Mouse (Mus musculus) embryonic facial prominence, embryonic 10.5 days (tissue): ENCODE results near the gene Edn2. TPM values are rescaled to one million over a fixed set of nuclear protein-coding genes. Genes with fewer than 3 reads are reported as not detected.

Source experiments
- DNase-seq: peaks from one replicate; pipeline ENCODE4 v3.0.0-alpha.2; 2017; ENCODE audit warnings: low spot score
- H3K27ac ChIP-seq: fragments of 300-500 bp; sonication (generic); replicated peaks from 2 replicates; pipeline ENCODE4 v1.5.1; 2016; ENCODE audit warnings: mild to moderate bottlenecking
- H3K27me3 ChIP-seq: fragments of 300-500 bp; sonication (generic); replicated peaks from 2 replicates; pipeline ENCODE4 v1.6.1; 2016; ENCODE audit warnings: low read depth, mild to moderate bottlenecking; ENCODE audit not compliant: poor library complexity, severe bottlenecking
- H3K36me3 ChIP-seq: fragments of 300-500 bp; sonication (generic); replicated peaks from 2 replicates; pipeline ENCODE4 v1.6.1; 2016; ENCODE audit warnings: mild to moderate bottlenecking, moderate library complexity
- H3K4me1 ChIP-seq: fragments of 300-500 bp; sonication (generic); 2 replicates; pipeline ENCODE4 v1.6.1; 2016
- H3K4me3 ChIP-seq: fragments of 300-500 bp; sonication (generic); 2 replicates; pipeline ENCODE4 v1.5.1; 2016; ENCODE audit warnings: mild to moderate bottlenecking, moderate library complexity
- H3K9me3 ChIP-seq: fragments of 300-500 bp; sonication (generic); 2 replicates; pipeline ENCODE4 v1.6.1; 2016; ENCODE audit warnings: mild to moderate bottlenecking
- WGBS: fragments of 180-500 bp; shearing (Covaris S2); methylation state at CpG from one replicate; pipeline ENCODE4 v1.1.7; 2016; 5-methylcytosine and 5-hydroxymethylcytosine counted together
- polyA plus RNA-seq: library from polyadenylated mRNA; unstranded; fragments of >200 nt; fragmentation: Nextera tagmentation; extraction: Ambion mirVana; gene quantifications from 2 replicates; pipeline ENCODE4 v1.2.1, GENCODE M21; 2016

Gene Edn2
- polyA plus RNA-seq, 1 experiment from 2014 or later, result not detected

- DNase-seq, result no peak
- WGBS, result 69% methylated on average over 11 of the region's 11 CpGs
Measured at GRCm38 (mm10) chr4:120163242-120163641, 2.2 kb downstream of the Edn2 start.

DNA sequence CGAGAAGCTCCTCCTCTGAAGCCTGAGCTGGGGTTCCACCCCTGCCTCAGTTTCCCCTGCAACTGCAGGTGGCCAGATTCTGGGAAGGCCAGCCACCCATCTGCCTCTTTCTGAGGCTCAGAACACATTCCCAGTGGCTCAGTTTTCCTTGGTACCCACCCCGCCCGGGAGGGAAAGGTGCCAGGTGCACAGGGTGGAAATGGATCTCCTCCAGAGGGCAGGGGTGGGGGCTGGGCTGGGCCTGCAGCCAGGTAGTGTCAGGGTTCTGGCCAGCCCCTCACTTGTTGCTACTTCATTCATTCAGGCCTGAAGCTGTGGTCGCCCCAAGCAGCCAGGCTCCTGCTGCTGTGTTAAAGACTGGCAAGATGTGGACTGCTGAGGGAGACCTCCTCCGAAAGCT, 3.3 kb downstream of the Edn2 start:
- H3K9me3 ChIP-seq, result no peaks in the 10 kb centered on the region
- H3K4me3 ChIP-seq, result no peak overlapping the region
- H3K27ac ChIP-seq, result no peak overlapping the region
- H3K4me1 ChIP-seq, result peaks cover 16% of the 10 kb centered on the region
- H3K27me3 ChIP-seq, result peaks cover 39% of the 10 kb centered on the region
- DNase-seq, result no peak
- H3K36me3 ChIP-seq, result no peaks in the 10 kb centered on the region
- 84% methylated on average over 5 of the region's 5 CpGs for WGBS

More at GRCm38 (mm10) chr4:120163242-120163641, 2.2 kb downstream of the Edn2 start:
- no peaks in the 10 kb centered on the region for H3K9me3 ChIP-seq
- no peaks in the 10 kb centered on the region for H3K36me3 ChIP-seq
- peaks cover 19% of the 10 kb centered on the region for H3K4me1 ChIP-seq
- H3K4me3 ChIP-seq, result no peak overlapping the region
- 0 out of 2 replicates have a peak overlapping the region, but pooled peaks have one; percentile 2 for H3K27ac ChIP-seq
- H3K27me3 ChIP-seq, result peaks cover 39% of the 10 kb centered on the region

- no peak for DNase-seq
- H3K36me3 ChIP-seq, result no peaks in the 10 kb centered on the region
Measured at GRCm38 (mm10) chr4:120167778-120168177, 6.8 kb downstream of the Edn2 start.

DNA sequence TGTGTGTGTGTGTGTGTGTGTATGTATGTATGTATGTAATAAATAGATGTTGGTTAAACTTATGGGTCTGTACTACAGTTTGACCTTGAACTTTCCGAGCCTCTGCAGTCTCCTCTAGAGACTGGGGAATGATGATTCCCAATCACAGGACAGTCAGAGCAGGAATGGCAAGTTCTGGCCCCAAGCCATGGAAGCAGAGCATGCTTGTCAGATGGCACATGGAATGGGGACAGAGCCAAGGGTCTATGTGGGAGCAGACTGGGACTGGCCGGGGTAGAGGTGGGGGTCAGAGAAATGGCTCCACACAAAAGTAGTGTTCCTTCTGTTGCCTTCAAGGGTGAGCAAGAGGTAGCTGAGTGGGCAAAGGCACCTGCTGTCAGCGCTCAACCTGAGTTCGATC, 7.3 kb downstream of the Edn2 start:
- Histone ChIP-seq H3K4me3 (no peak overlapping the region), H3K9me3 (no peaks in the 10 kb centered on the region), H3K36me3 (no peaks in the 10 kb centered on the region), H3K27me3 (peaks cover 3% of the 10 kb centered on the region; the same call in 1 of the 2 replicates), H3K4me1 (peaks cover 20% of the 10 kb centered on the region), H3K27ac (no peak overlapping the region)
- 87% methylated on average over 4 of the region's 4 CpGs for WGBS
- no peak for DNase-seq

More at GRCm38 (mm10) chr4:120167778-120168177, 6.8 kb downstream of the Edn2 start:
- no peak overlapping the region for H3K4me3 ChIP-seq
- no peak overlapping the region for H3K27ac ChIP-seq
- H3K9me3 ChIP-seq, result no peaks in the 10 kb centered on the region
- 90% methylated on average over 6 of the region's 6 CpGs for whole genome bisulfite sequencing
- peaks cover 22% of the 10 kb centered on the region for H3K4me1 ChIP-seq
- H3K27me3 ChIP-seq, result peaks cover 9% of the 10 kb centered on the region; the same call in 1 of the 2 replicates

DNA sequence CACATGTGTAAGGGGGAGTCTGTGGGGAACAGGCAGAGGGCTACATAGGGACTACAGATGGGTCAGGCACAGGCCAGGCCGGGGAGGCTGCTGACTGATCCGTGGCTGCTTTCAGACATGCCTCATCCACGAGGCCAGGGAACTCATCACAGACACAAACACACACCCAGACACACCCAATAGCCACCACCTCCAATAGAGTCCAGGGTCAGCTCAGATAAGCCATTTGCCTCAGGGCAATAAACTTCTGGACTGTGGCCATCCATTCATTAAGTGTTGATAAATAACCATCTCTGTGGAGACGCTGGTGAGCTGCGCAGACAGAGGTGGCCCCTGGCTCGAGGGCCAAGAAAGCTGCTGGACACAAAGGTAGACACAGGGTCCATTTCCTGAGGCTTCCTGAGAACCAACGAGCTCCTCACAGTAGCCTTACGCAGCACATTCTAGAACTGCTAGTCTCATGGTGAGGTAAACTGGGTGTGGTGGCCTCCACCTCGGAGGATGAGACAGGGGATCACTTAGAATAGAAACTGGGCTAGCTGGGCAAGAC, 9.5 kb downstream of the Edn2 start:
- no peaks in the 10 kb centered on the region for H3K9me3 ChIP-seq
- H3K36me3 ChIP-seq, result no peaks in the 10 kb centered on the region
- H3K27ac ChIP-seq, result no peak overlapping the region
- DNase-seq, result no peak
- no peak overlapping the region for H3K4me3 ChIP-seq
- 64% methylated on average over 9 of the region's 9 CpGs for whole genome bisulfite sequencing
- no peaks in the 10 kb centered on the region for H3K27me3 ChIP-seq
- H3K4me1 ChIP-seq, result peaks cover 17% of the 10 kb centered on the region

DNA sequence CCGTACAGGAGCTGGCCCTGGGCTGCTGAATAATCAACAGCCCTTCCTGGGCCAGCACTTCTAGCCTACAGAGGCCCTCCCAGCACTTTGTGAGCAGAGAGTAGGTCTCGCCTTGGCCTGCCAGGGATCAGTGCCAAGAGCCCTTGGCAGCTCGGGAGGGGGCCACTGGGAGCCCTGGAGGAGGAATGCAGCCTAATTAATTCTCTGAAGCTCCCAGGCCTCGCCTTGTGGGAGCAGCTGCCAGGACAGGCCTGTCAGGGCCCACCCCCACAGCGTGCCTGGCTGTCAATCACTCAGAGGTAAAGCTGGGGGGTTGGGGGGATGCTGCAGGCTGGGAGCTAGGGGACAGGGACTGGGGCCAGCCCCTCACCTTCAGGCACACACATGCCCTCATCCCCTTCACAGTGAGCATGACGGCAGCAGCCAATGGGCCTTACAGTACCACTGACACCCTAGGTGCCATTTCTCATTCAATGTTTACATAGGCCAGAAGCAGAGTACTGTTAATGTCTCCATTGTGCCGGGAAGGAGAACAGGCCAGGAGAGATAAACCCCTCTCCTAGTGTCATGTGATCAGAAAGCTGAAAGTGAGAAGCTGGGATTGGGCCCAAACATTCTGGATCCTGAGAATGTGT, 11.2 kb downstream of the Edn2 start:
- Histone ChIP-seq H3K36me3 (no peaks in the 10 kb centered on the region), H3K4me3 (no peak overlapping the region), H3K4me1 (peaks cover 17% of the 10 kb centered on the region), H3K9me3 (no peaks in the 10 kb centered on the region), H3K27ac (no peak overlapping the region; the same call in 1 of the 2 replicates), H3K27me3 (no peaks in the 10 kb centered on the region)
- DNase-seq, result peak; percentile 27
- WGBS, result 22% methylated on average over 7 of the region's 7 CpGs

DNA sequence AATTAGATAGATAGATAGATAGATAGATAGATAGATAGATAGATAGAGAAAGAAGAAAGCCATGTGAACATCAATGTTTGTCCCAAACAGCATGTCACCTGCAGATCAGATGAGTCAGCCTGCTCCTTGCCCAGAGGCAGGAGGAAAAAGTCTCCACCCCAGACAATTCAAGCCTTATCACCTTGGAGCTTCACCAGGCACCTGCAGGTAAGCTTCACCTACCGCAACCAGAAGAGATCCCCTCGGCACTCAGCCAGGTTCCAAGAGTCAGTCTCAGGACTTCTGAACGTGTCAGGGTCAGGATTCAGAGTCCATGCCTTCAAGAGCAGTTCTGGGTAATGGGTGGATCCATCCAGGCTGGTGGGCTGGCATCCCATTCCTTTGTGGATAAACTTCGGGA, 18.1 kb downstream of the Edn2 start:
- no peaks in the 10 kb centered on the region for H3K27me3 ChIP-seq
- H3K27ac ChIP-seq, result no peak overlapping the region
- 82% methylated on average over 4 of the region's 4 CpGs for WGBS
- H3K4me3 ChIP-seq, result no peak overlapping the region
- peaks cover 10% of the 10 kb centered on the region for H3K4me1 ChIP-seq
- no peak for DNase-seq
- no peaks in the 10 kb centered on the region for H3K36me3 ChIP-seq
- no peaks in the 10 kb centered on the region for H3K9me3 ChIP-seq

GRCm38 (mm10) chr4:120180535-120180934, 19.5 kb downstream of the Edn2 start:
- Histone ChIP-seq H3K27me3 (no peaks in the 10 kb centered on the region), H3K9me3 (no peaks in the 10 kb centered on the region), H3K4me3 (no peak overlapping the region), H3K4me1 (peaks cover 16% of the 10 kb centered on the region), H3K36me3 (no peaks in the 10 kb centered on the region), H3K27ac (no peak overlapping the region)
- DNase-seq, result no peak

DNA sequence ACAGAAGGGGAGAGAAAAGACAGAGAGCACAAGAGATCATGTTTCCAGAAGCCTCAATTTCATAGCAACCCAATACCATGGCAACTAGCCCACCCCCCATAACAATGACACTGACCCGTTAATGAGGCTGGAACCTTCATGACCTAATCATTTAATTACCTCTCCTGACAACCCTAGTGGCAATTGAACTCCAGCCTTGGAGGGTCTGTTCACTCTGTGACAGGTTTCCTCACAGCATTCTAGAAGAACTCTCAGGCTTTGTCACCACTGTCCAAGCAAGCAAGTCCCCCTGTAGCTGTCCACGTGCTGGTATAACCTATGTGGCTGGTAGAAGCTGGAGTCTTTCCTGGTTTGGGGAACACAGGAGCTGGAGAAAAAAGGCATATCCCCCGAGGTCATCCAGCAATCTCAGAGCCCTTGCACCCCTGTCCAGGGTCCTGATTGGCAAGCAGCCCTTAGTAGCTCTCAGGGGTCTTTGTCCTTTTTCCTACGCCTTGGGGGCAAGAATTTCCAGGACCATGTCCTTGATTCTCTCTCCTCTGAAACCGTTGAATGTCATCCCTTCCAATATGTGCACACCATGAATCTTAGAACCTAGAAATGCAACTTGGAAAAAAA, 23.5 kb downstream of the Edn2 start:
- peaks cover 22% of the 10 kb centered on the region for H3K4me1 ChIP-seq
- WGBS, result 29% methylated on average over 5 of the region's 5 CpGs
- H3K27ac ChIP-seq, result no peak overlapping the region
- H3K27me3 ChIP-seq, result no peaks in the 10 kb centered on the region
- DNase-seq, result peak; percentile 60
- H3K4me3 ChIP-seq, result no peak overlapping the region
- H3K9me3 ChIP-seq, result no peaks in the 10 kb centered on the region
- no peaks in the 10 kb centered on the region for H3K36me3 ChIP-seq

- Histone ChIP-seq H3K36me3 (no peaks in the 10 kb centered on the region), H3K4me1 (peaks cover 31% of the 10 kb centered on the region), H3K27ac (no peak overlapping the region), H3K27me3 (no peaks in the 10 kb centered on the region), H3K9me3 (no peaks in the 10 kb centered on the region), H3K4me3 (no peak overlapping the region)
- no peak for DNase-seq
- 84% methylated on average over 1 of the region's 1 CpGs for WGBS
Measured at GRCm38 (mm10) chr4:120186441-120186840, 25.4 kb downstream of the Edn2 start.

GRCm38 (mm10) chr4:120186934-120187333, 25.9 kb downstream of the Edn2 start:
- WGBS, result 4% methylated on average over 4 of the region's 4 CpGs
- H3K36me3 ChIP-seq, result no peaks in the 10 kb centered on the region

GRCm38 (mm10) chr4:120188204-120188603, 27.2 kb downstream of the Edn2 start:
- DNase-seq, result no peak
- Histone ChIP-seq H3K27me3 (no peaks in the 10 kb centered on the region), H3K9me3 (no peaks in the 10 kb centered on the region), H3K36me3 (no peaks in the 10 kb centered on the region), H3K4me3 (no peak overlapping the region), H3K4me1 (peaks cover 33% of the 10 kb centered on the region), H3K27ac (no peak overlapping the region)
- 86% methylated on average over 6 of the region's 6 CpGs for WGBS

More at GRCm38 (mm10) chr4:120186934-120187333, 25.9 kb downstream of the Edn2 start:
- no peak overlapping the region for H3K27ac ChIP-seq
- DNase-seq, result peak; percentile 43
- no peaks in the 10 kb centered on the region for H3K27me3 ChIP-seq
- peaks cover 32% of the 10 kb centered on the region for H3K4me1 ChIP-seq
- H3K9me3 ChIP-seq, result no peaks in the 10 kb centered on the region
- H3K4me3 ChIP-seq, result no peak overlapping the region

- no peak for DNase-seq
- Histone ChIP-seq H3K4me3 (no peak overlapping the region), H3K36me3 (no peaks in the 10 kb centered on the region), H3K4me1 (peaks cover 28% of the 10 kb centered on the region), H3K27ac (no peak overlapping the region; the same call in 1 of the 2 replicates), H3K9me3 (no peaks in the 10 kb centered on the region), H3K27me3 (no peaks in the 10 kb centered on the region)
- WGBS, result 78% methylated on average over 10 of the region's 10 CpGs
Measured at GRCm38 (mm10) chr4:120188651-120189161, 27.7 kb downstream of the Edn2 start.
